Mouse (Mus musculus): ENCODE data around the gene Acvr1. TPM values are rescaled to one million over a fixed set of nuclear protein-coding genes. Genes with fewer than 3 reads are reported as not detected.

Acvr1 gene
- polyA plus RNA-seq, 1 experiment from 2014 or later = 5.6 TPM

DNA sequence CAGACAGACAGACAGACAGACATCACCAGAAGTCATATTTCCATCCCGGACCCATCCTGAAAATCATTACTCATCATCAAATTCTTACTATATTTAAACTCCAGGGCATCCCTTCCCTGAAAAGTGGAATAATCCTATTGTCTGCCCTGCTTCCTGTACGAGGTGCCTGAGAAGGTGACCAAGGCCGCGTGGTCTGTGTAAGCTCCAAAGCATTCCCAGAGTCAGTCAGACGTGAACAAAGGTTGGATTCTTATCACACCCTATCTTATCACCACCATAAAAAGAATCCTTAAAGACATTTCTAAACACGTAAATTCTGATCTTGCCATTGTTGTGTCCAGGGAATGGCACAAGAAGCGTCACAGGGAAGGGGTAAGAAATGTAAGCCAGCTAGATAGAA lies 18.0 kb downstream of the Acvr1 start:
- no peaks in the 10 kb centered on the region for H3K9me3 ChIP-seq (ENCODE audit: control insufficient read depth, low read length)
- H3K4me1 ChIP-seq (ENCODE audit: control insufficient read depth, insufficient read depth, low read length) = peaks cover 18% of the 10 kb centered on the region
- no peak for ATAC-seq (ENCODE audit: low FRiP score, low TSS enrichment)
- no peaks in the 10 kb centered on the region for H3K36me3 ChIP-seq (ENCODE audit: control insufficient read depth, insufficient read depth, low read length)
- 69% methylated on average over 7 of the region's 7 CpGs for WGBS
- H3K4me2 ChIP-seq (ENCODE audit: low read length) = no peak overlapping the region
- no peak for DNase-seq
- H3K9ac ChIP-seq (replicated peaks; ENCODE audit: low read length) = no peak overlapping the region
- H3K4me3 ChIP-seq (replicated peaks; ENCODE audit: low read depth, low read length) = no peak overlapping the region
- H3K27me3 ChIP-seq (ENCODE audit: control insufficient read depth, insufficient read depth, low read length) = no peaks in the 10 kb centered on the region
- no peak overlapping the region for H3K27ac ChIP-seq (replicated peaks; ENCODE audit: low read depth, low read length)

DNA sequence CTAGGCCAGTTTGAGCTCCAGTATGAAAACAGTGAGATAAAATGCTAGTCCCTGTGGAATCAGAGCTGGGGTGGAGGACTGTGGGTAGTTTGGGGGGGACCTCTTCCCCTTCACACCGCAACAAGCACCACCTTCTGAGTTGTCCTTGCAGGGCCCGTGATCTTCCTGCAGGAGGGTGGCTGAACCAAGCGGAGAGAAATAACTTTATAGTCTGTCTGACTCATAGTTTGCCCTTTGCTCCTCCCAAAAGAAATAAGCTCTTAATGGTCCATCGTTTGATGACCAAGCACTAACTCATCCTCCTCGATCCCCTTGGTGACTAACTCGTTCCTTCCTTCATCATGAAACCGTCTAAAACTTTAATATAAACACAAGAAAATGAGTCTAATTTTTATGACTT lies 20.7 kb downstream of the Acvr1 start:
- no peaks in the 10 kb centered on the region for H3K9me3 ChIP-seq (ENCODE audit: control insufficient read depth, low read length)
- no peak overlapping the region for H3K27ac ChIP-seq (replicated peaks; ENCODE audit: low read depth, low read length)
- no peaks in the 10 kb centered on the region for H3K27me3 ChIP-seq (ENCODE audit: control insufficient read depth, insufficient read depth, low read length)
- no peak for DNase-seq
- WGBS = 96% methylated on average over 7 of the region's 7 CpGs
- no peak overlapping the region for H3K4me3 ChIP-seq (replicated peaks; ENCODE audit: low read depth, low read length)
- no peak for ATAC-seq (ENCODE audit: low FRiP score, low TSS enrichment)
- H3K4me1 ChIP-seq (ENCODE audit: control insufficient read depth, insufficient read depth, low read length) = peaks cover 6% of the 10 kb centered on the region; the same call in 1 of the 2 replicates
- no peak overlapping the region for H3K9ac ChIP-seq (replicated peaks; ENCODE audit: low read length)
- no peak overlapping the region for H3K4me2 ChIP-seq (ENCODE audit: low read length)
- no peaks in the 10 kb centered on the region for H3K36me3 ChIP-seq (ENCODE audit: control insufficient read depth, insufficient read depth, low read length)

DNA sequence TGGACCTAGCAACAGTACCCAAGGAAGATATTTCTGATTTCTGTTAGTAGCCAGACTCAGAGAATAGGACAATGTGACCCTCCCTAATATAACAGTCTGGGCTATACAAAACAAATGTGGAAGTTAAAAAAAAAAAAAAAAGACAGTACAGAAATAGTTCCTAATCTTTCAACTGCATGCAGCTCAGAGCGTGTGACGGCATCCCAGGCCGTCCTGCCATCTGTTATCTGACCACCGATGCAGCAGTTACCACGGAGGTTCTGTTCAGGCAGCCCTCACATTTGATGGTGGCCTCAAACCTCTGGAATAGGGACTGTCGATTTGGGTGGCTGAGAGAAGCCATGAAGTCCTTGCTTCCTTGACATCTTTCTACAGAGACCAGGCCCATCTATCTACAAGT lies 22.6 kb downstream of the Acvr1 start:
- H3K9ac ChIP-seq (replicated peaks; ENCODE audit: low read length) = no peak overlapping the region
- DNase-seq (no peak), ATAC-seq (ENCODE audit: low FRiP score, low TSS enrichment) (no peak)
- H3K4me1 ChIP-seq (ENCODE audit: control insufficient read depth, insufficient read depth, low read length) = no peaks in the 10 kb centered on the region
- H3K27ac ChIP-seq (replicated peaks; ENCODE audit: low read depth, low read length) = no peak overlapping the region
- 96% methylated on average over 6 of the region's 6 CpGs for WGBS
- H3K9me3 ChIP-seq (ENCODE audit: control insufficient read depth, low read length) = no peaks in the 10 kb centered on the region
- no peaks in the 10 kb centered on the region for H3K36me3 ChIP-seq (ENCODE audit: control insufficient read depth, insufficient read depth, low read length)
- no peaks in the 10 kb centered on the region for H3K27me3 ChIP-seq (ENCODE audit: control insufficient read depth, insufficient read depth, low read length)
- no peak overlapping the region for H3K4me2 ChIP-seq (ENCODE audit: low read length)
- H3K4me3 ChIP-seq (replicated peaks; ENCODE audit: low read depth, low read length) = no peak overlapping the region

DNA sequence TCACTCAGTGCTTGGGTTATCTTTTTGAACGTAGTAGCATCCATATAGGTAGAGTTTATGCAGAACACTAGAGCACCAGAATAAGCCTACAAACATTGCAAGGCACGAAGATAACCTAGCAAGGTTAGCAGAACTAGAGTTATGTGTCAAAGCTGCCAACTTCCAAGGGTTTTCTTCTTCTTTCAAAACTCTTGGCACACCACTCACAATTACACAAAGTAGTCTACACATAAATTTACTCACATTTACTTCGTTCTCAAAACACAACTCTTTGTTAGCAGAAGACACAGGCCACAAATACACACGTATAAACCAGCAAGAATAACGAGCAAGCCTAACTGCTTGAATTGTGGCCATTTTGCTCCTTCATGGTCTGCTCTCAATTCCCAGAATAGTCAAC lies 23.7 kb downstream of the Acvr1 start:
- Histone ChIP-seq H3K4me1 (ENCODE audit: control insufficient read depth, insufficient read depth, low read length) (no peaks in the 10 kb centered on the region), H3K27me3 (ENCODE audit: control insufficient read depth, insufficient read depth, low read length) (no peaks in the 10 kb centered on the region), H3K9me3 (ENCODE audit: control insufficient read depth, low read length) (no peaks in the 10 kb centered on the region), H3K9ac (replicated peaks; ENCODE audit: low read length) (no peak overlapping the region), H3K4me3 (replicated peaks; ENCODE audit: low read depth, low read length) (no peak overlapping the region), H3K4me2 (ENCODE audit: low read length) (no peak overlapping the region), H3K27ac (replicated peaks; ENCODE audit: low read depth, low read length) (no peak overlapping the region), H3K36me3 (ENCODE audit: control insufficient read depth, insufficient read depth, low read length) (no peaks in the 10 kb centered on the region)
- WGBS = 91% methylated on average over 5 of the region's 5 CpGs
- ATAC-seq (ENCODE audit: low FRiP score, low TSS enrichment) (no peak), DNase-seq (no peak)

DNA sequence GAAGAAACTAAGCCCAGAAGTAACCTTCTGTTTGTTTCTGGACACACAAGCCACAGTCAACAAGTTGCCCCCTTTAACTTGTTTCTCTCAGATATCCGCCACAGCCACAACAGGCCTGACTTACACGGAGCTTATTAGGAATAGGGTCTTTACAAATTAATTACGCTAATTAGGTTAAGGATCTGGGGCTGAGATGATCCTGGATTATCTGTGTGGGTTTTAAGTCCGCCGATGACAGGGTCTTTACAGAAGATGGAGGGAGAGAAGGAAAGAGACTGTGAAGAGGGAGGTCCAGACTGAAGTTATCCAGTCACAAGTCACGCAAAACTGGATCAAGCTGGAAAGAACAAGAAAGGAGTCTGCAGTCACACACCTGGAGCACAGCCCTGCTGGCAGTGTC lies 28.8 kb downstream of the Acvr1 start:
- Histone ChIP-seq H3K27me3 (ENCODE audit: control insufficient read depth, insufficient read depth, low read length) (no peaks in the 10 kb centered on the region), H3K36me3 (ENCODE audit: control insufficient read depth, insufficient read depth, low read length) (no peaks in the 10 kb centered on the region), H3K4me1 (ENCODE audit: control insufficient read depth, insufficient read depth, low read length) (peaks cover 15% of the 10 kb centered on the region), H3K4me3 (replicated peaks; ENCODE audit: low read depth, low read length) (no peak overlapping the region), H3K9me3 (ENCODE audit: control insufficient read depth, low read length) (no peaks in the 10 kb centered on the region), H3K27ac (replicated peaks; ENCODE audit: low read depth, low read length) (no peak overlapping the region), H3K4me2 (ENCODE audit: low read length) (no peak overlapping the region), H3K9ac (replicated peaks; ENCODE audit: low read length) (no peak overlapping the region)
- DNase-seq (no peak), ATAC-seq (ENCODE audit: low FRiP score, low TSS enrichment) (no peak)
- 69% methylated on average over 6 of the region's 6 CpGs for WGBS

DNA sequence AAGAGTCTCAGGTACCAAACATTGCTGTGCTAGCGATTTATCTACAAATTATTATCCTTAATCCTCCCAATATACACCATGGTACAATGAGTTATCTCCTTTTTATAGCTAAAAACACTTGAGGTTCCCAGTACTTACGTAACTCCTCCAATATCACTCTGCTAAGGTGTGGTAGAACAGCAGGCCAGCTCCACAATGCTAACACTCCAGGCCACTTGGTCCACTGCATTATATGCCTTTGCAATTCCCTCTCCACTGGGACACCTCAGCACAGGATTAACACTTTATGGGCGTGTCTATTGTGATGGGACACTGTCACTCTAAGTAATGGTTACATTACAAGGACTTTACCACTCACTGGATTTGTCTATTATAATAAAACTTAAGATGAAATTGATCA lies 30.2 kb downstream of the Acvr1 start:
- 94% methylated on average over 3 of the region's 3 CpGs for WGBS
- Histone ChIP-seq H3K27me3 (ENCODE audit: control insufficient read depth, insufficient read depth, low read length) (no peaks in the 10 kb centered on the region), H3K4me1 (ENCODE audit: control insufficient read depth, insufficient read depth, low read length) (peaks cover 21% of the 10 kb centered on the region), H3K36me3 (ENCODE audit: control insufficient read depth, insufficient read depth, low read length) (no peaks in the 10 kb centered on the region), H3K9ac (replicated peaks; ENCODE audit: low read length) (no peak overlapping the region), H3K27ac (replicated peaks; ENCODE audit: low read depth, low read length) (no peak overlapping the region), H3K9me3 (ENCODE audit: control insufficient read depth, low read length) (no peaks in the 10 kb centered on the region), H3K4me2 (ENCODE audit: low read length) (no peak overlapping the region), H3K4me3 (replicated peaks; ENCODE audit: low read depth, low read length) (no peak overlapping the region)
- DNase-seq (no peak), ATAC-seq (ENCODE audit: low FRiP score, low TSS enrichment) (no peak)

DNA sequence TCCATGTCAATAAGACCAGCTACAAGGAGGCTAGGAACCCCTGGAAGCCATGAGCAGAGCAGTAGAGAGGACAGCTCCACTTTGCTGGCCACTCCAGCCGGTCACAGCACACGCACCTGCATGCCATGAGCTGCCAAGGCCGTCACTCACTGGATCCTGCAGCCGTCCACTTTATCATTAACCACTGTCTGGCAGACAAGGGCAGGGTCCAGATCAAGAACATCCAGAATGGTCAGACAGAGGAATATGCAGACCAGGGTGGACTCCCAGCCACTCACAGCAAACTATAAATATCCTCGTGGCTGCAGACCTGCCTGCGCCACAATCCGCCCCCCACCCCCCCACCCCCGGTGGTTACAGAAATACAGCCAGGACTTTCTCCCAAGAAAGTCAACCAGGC lies 31.7 kb downstream of the Acvr1 start:
- WGBS = 92% methylated on average over 8 of the region's 8 CpGs
- H3K9me3 ChIP-seq (ENCODE audit: control insufficient read depth, low read length) = no peaks in the 10 kb centered on the region
- H3K4me3 ChIP-seq (replicated peaks; ENCODE audit: low read depth, low read length) = no peak overlapping the region
- peaks cover 31% of the 10 kb centered on the region for H3K4me1 ChIP-seq (ENCODE audit: control insufficient read depth, insufficient read depth, low read length)
- DNase-seq (no peak), ATAC-seq (ENCODE audit: low FRiP score, low TSS enrichment) (no peak)
- H3K9ac ChIP-seq (replicated peaks; ENCODE audit: low read length) = no peak overlapping the region
- no peak overlapping the region for H3K27ac ChIP-seq (replicated peaks; ENCODE audit: low read depth, low read length)
- no peak overlapping the region for H3K4me2 ChIP-seq (ENCODE audit: low read length)
- H3K27me3 ChIP-seq (ENCODE audit: control insufficient read depth, insufficient read depth, low read length) = no peaks in the 10 kb centered on the region
- no peaks in the 10 kb centered on the region for H3K36me3 ChIP-seq (ENCODE audit: control insufficient read depth, insufficient read depth, low read length)

DNA sequence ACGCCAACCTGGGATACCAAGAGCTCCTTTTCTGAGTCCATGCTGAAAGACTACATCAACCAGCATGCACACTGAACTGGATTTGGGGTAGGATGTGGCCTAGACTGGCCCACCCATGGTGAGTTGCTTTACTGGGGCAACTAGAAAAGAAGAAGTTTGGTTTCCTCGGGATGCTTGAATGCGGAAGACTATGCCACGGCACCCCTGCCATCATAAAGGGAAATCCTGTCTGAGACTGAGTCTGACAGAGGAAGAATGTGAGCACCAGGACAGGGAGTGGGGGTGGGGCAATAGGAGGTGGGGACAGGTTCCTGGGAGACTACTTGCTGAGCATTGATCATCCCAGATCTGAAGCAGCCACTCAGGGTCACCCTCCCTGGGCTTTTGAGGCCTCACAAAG lies 32.6 kb downstream of the Acvr1 start:
- Histone ChIP-seq H3K4me3 (replicated peaks; ENCODE audit: low read depth, low read length) (no peak overlapping the region), H3K4me1 (ENCODE audit: control insufficient read depth, insufficient read depth, low read length) (peaks cover 39% of the 10 kb centered on the region), H3K9me3 (ENCODE audit: control insufficient read depth, low read length) (no peaks in the 10 kb centered on the region), H3K27ac (replicated peaks; ENCODE audit: low read depth, low read length) (no peak overlapping the region), H3K36me3 (ENCODE audit: control insufficient read depth, insufficient read depth, low read length) (no peaks in the 10 kb centered on the region), H3K9ac (replicated peaks; ENCODE audit: low read length) (no peak overlapping the region), H3K27me3 (ENCODE audit: control insufficient read depth, insufficient read depth, low read length) (no peaks in the 10 kb centered on the region), H3K4me2 (ENCODE audit: low read length) (no peak overlapping the region)
- ATAC-seq (ENCODE audit: low FRiP score, low TSS enrichment) (no peak), DNase-seq (no peak)
- 57% methylated on average over 4 of the region's 4 CpGs for WGBS

DNA sequence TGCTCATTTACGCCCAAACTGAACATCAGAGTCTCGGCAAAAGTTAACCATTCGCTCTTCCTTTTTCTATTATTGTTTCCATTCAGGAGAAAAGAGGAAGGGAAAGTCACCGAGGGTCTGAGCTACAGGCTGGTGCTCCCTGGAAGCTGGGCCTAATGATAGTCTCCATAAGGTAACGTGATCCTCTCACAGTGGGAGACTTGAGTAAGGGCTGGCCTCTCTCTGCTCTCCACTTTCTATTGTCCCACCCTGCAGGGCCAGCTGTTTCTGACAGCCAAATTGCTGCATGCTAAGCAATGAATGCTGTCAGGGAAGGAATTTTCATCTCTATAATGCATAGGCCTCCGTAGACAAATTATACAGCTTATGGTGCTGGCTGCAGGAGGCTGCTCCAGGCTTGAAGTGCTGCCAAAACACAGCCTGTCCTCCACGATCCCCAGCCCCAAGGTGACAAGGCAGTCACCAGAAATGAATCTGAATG lies 33.4 kb downstream of the Acvr1 start:
- H3K36me3 ChIP-seq (ENCODE audit: control insufficient read depth, insufficient read depth, low read length) = no peaks in the 10 kb centered on the region
- ATAC-seq (ENCODE audit: low FRiP score, low TSS enrichment) (0 out of 2 replicates have a peak, but pooled peaks have one; percentile 26), DNase-seq (peak; percentile 49)
- H3K4me3 ChIP-seq (replicated peaks; ENCODE audit: low read depth, low read length) = no peak overlapping the region
- no peaks in the 10 kb centered on the region for H3K9me3 ChIP-seq (ENCODE audit: control insufficient read depth, low read length)
- WGBS = 17% methylated on average over 7 of the region's 7 CpGs
- H3K4me1 ChIP-seq (ENCODE audit: control insufficient read depth, insufficient read depth, low read length) = peaks cover 41% of the 10 kb centered on the region
- no peaks in the 10 kb centered on the region for H3K27me3 ChIP-seq (ENCODE audit: control insufficient read depth, insufficient read depth, low read length)
- no peak overlapping the region for H3K9ac ChIP-seq (replicated peaks; ENCODE audit: low read length)
- H3K27ac ChIP-seq (replicated peaks; ENCODE audit: low read depth, low read length) = peak overlapping the region; percentile 42; the same call in 1 of the 2 replicates
- H3K4me2 ChIP-seq (ENCODE audit: low read length) = no peak overlapping the region
